ENCODE assay signal across 9 mouse cellular contexts in genomic region chr1:53715446-53715845, GRCm38 (mm10). TPM values are rescaled to one million over a fixed set of nuclear protein-coding genes. Genes with fewer than 3 reads are reported as not detected.
DNase-seq lines count a peak whose midpoint lies in the region; ATAC-seq and TF ChIP-seq lines count a peak whose summit lies in the region.
"Had no signal": no experiment of that assay in that cellular context is flagged by ENCODE, and none has a peak within 500 bp of the region (broad histone marks: within the 10 kb centered on the region; RNA-seq: fewer than 3 reads in every experiment).

No protein-coding gene starts in this region.

- peak; percentile 60 for DNase-seq in heart, postnatal 0 days (ENCODE audit: low spot score)
- DNase-seq in heart, adult 11 months = no peak
- DNase-seq in spleen, postnatal 36 days (ENCODE audit: low spot score in 2 of 2) = peak; percentile 20 to 52
- no peak for DNase-seq in spleen, postnatal 10 days (ENCODE audit: low spot score in 2 of 2)
- DNase-seq in c-Kit-negative CD71-positive TER-119-positive erythroid progenitor cells, embryonic 14.5 days (ENCODE audit: low read depth, low spot score) = peak; percentile 24
- DNase-seq in lung, postnatal 0 days (ENCODE audit: low spot score) = peak; percentile 80
- no peak for DNase-seq in spleen, adult 18-20 months
- DNase-seq in adrenal gland, postnatal 4 days (ENCODE audit: low spot score in 2 of 2) = no peak

- TF ChIP-seq CTCF in heart, postnatal 0 days (IDR thresholded peaks at IDR 0.05; ENCODE audit: low read depth) = peak; percentile 80
- peak; percentile 80 for TF ChIP-seq CTCF in lung, postnatal 0 days (IDR thresholded peaks at IDR 0.05)

- no peak overlapping the region for H3K4me2 ChIP-seq in heart, postnatal 0 days (ENCODE audit: low read depth, low read length)
- no peak overlapping the region for H3K4me2 ChIP-seq in lung, postnatal 0 days (replicated peaks; ENCODE audit: low read depth, low read length)

- H3K36me3 ChIP-seq in heart, postnatal 0 days (replicated peaks; ENCODE audit: control insufficient read depth, insufficient read depth, low read length) = no peaks in the 10 kb centered on the region
- no peaks in the 10 kb centered on the region for H3K36me3 ChIP-seq in lung, postnatal 0 days (ENCODE audit: insufficient read depth, low read length)

- H3K9ac ChIP-seq in heart, postnatal 0 days (replicated peaks; ENCODE audit: low read depth, low read length) = no peak overlapping the region
- no peak overlapping the region for H3K9ac ChIP-seq in lung, postnatal 0 days (replicated peaks; ENCODE audit: low read depth)

- 3% methylated on average over 4 of the region's 4 CpGs for WGBS in heart, postnatal 0 days
- under 1% methylated on average over 4 of the region's 4 CpGs for WGBS in lung, postnatal 0 days

- H3K4me3 ChIP-seq in heart, postnatal 0 days (ENCODE audit: low read depth, low read length) = no peak overlapping the region
- no peak overlapping the region for H3K4me3 ChIP-seq in lung, postnatal 0 days (ENCODE audit: low read depth, low read length)
- H3K4me3 ChIP-seq: megakaryocyte, embryonic 14.5 days had no signal

- TF ChIP-seq EP300 in heart, postnatal 0 days (IDR thresholded peaks at IDR 0.05; ENCODE audit: low read depth) = no peak
- TF ChIP-seq EP300 in lung, postnatal 0 days (IDR thresholded peaks at IDR 0.05) = no peak

- H3K27ac ChIP-seq in heart, postnatal 0 days (ENCODE audit: low read depth) = no peak overlapping the region
- no peak overlapping the region for H3K27ac ChIP-seq in lung, postnatal 0 days (ENCODE audit: low read length)

- H3K27me3 ChIP-seq in heart, postnatal 0 days (ENCODE audit: control insufficient read depth, insufficient read depth, low read length) = no peaks in the 10 kb centered on the region
- H3K27me3 ChIP-seq in lung, postnatal 0 days (replicated peaks; ENCODE audit: insufficient read depth, low read length) = no peaks in the 10 kb centered on the region
- H3K27me3 ChIP-seq: megakaryocyte, embryonic 14.5 days had no signal

- H3K9me3 ChIP-seq in heart, postnatal 0 days (replicated peaks; ENCODE audit: control insufficient read depth, low read length) = no peaks in the 10 kb centered on the region
- no peaks in the 10 kb centered on the region for H3K9me3 ChIP-seq in lung, postnatal 0 days (ENCODE audit: low read length)
- H3K9me3 ChIP-seq: megakaryocyte, embryonic 14.5 days had no signal

- no peaks in the 10 kb centered on the region for H3K4me1 ChIP-seq in heart, postnatal 0 days (ENCODE audit: control insufficient read depth, insufficient read depth)
- no peaks in the 10 kb centered on the region for H3K4me1 ChIP-seq in lung, postnatal 0 days (ENCODE audit: insufficient read depth, low read depth, low read length)

- ATAC-seq in heart, postnatal 0 days (ENCODE audit: insufficient read depth, low read depth) = no peak
- ATAC-seq in lung, postnatal 0 days = no peak

RNA-seq across cellular contexts. Expression of gene Dnah7a, which starts 8.9 kb away (rescaled TPM):
- not detected in 2 replicates for total RNA-seq in heart, postnatal 0 days (2014; rRNA removed; ENCODE audit: low replicate concordance)
- polyA plus RNA-seq in heart, postnatal 0 days (2015; fragmentation: Nextera tagmentation; extraction: Ambion mirVana) = 0.07 and 0.22 TPM in 2 replicates
- polyA plus RNA-seq in lung, postnatal 0 days (2015; fragmentation: Nextera tagmentation; extraction: Ambion mirVana) = 1.8 and 3.0 TPM in 2 replicates
- total RNA-seq in adrenal gland, postnatal 4 days (2021) = under 1 TPM; 0.20 to 0.93 TPM

Comparison
In these comparisons a context has a peak if more than half of its experiments do, and no peak if none do; other contexts are left out.
1. DNase-seq: peak in heart, postnatal 0 days (single experiment), spleen, postnatal 36 days (2 of 2), c-Kit-negative CD71-positive TER-119-positive erythroid progenitor cells, embryonic 14.5 days (single experiment) and lung, postnatal 0 days (single experiment); none in heart, adult 11 months (single experiment), spleen, postnatal 10 days (0 of 2), spleen, adult 18-20 months (0 of 2) and adrenal gland, postnatal 4 days (0 of 2).